Mouse (Mus musculus): ENCODE measurements around the gene Eif2b1. TPM values are rescaled to one million over a fixed set of nuclear protein-coding genes. Genes with fewer than 3 reads are reported as not detected.
"Not testable (repeated sequence)": the region's sequence is repeated elsewhere in the genome, so short reads cannot be mapped to it uniquely, and the experiment has no call there.

Eif2b1 gene
- polyA plus RNA-seq, 1 experiment from 2014 or later = 73.4 TPM

DNA sequence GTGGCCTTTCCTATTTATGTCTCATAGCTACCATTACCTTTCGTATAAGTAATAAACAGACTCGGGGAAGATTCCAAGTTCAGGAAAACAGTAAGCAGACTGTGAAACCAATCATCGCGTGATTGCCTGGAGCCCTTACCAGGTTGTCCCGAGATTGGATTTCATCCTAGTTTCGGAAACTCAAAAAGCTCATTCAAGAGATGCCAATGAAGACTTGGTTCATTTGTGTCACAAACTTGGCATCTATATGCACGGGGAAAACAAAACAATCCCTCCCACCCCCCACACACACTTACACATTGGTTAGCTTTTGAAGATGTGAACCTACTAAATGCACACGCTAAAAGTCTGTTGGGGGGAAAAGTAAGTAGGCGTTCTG is 26.8 kb downstream of the Eif2b1 start:
- Histone ChIP-seq H3K4me1 (ENCODE audit: insufficient read depth, low read length) (peaks cover 3% of the 10 kb centered on the region; the same call in 1 of the 2 replicates), H3K4me3 (ENCODE audit: low read length) (peak overlapping the region; percentile 97), H3K27ac (ENCODE audit: low read length) (peak overlapping the region; percentile 83), H3K9me3 (ENCODE audit: low read length) (no peaks in the 10 kb centered on the region), H3K4me2 (replicated peaks; ENCODE audit: low read depth, low read length) (peak overlapping the region; percentile 60), H3K27me3 (ENCODE audit: insufficient read depth, low read length) (no peaks in the 10 kb centered on the region), H3K9ac (replicated peaks; ENCODE audit: low read length) (peak overlapping the region; percentile 82), H3K36me3 (ENCODE audit: insufficient read depth, low read length) (peaks cover 35% of the 10 kb centered on the region)
- 4% methylated on average over 9 of the region's 9 CpGs for WGBS
- no peak for ATAC-seq (ENCODE audit: low FRiP score, low TSS enrichment)

DNA sequence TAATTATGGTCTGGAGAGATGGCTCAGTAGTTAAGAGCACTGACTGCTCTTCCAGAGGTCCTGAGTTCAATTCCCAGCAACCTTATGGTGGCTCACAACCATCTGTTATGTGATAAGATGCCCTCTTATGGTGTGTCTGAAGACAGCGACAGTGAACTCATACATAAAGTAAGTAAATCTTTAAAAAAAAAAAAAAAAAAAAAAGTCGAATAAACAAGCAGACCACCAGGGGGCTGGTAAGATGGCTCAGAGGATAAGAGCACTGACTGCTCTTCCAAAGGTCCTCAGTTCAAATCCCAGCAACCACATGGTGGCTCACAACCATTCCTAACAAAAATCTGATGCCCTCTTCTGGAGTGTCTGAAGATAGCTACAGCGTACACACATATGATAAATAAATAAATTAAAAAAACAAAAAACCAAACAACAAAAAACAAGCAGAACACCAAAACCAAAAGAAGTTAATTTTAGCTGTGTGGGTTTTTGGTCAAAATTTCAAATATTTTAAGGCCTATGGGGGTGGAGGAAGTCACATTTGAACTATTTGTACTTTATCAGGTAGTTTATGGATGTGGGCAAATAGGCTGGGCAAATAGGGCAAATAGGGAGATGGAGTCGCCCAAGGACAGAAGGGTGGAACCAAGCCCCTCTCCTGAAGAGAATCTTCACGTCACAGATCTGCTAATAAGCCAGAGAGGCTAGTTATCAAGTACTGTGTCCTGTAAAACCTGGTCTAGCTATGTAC is 27.4 kb downstream of the Eif2b1 start:
- H3K27ac ChIP-seq (ENCODE audit: low read length); H3K4me1 ChIP-seq (ENCODE audit: insufficient read depth, low read length); ATAC-seq (ENCODE audit: low FRiP score, low TSS enrichment); H3K9me3 ChIP-seq (ENCODE audit: low read length); H3K27me3 ChIP-seq (ENCODE audit: insufficient read depth, low read length): not testable (repeated sequence)
- Histone ChIP-seq H3K4me3 (ENCODE audit: low read length) (peak overlapping the region; percentile 97), H3K9ac (replicated peaks; ENCODE audit: low read length) (peak overlapping the region; percentile 82), H3K36me3 (ENCODE audit: insufficient read depth, low read length) (peaks cover 34% of the 10 kb centered on the region), H3K4me2 (replicated peaks; ENCODE audit: low read depth, low read length) (peak overlapping the region; percentile 60)
- WGBS = 30% methylated on average over 5 of the region's 5 CpGs

DNA sequence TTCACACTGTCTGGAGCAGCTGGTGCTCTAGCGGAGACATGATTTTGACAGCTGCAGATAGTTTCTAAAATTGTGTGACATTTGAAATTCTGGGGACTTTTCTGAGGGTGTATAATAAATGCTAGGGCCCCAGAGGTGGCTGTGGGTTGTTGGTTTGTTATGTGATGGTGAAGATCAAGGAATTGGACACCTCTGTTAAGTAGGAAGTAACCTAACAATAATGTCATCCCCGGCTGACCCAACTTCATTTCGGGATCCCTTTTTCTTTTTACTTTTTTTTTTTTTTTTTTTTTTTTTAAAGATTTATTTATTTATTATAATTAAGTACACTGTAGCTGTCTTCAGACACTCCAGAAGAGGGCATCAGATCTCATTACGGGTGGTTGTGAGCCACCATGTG is 28.2 kb downstream of the Eif2b1 start:
- not testable (repeated sequence) for ATAC-seq (ENCODE audit: low FRiP score, low TSS enrichment); H3K4me1 ChIP-seq (ENCODE audit: insufficient read depth, low read length); H3K27ac ChIP-seq (ENCODE audit: low read length); H3K9ac ChIP-seq (replicated peaks; ENCODE audit: low read length); H3K4me3 ChIP-seq (ENCODE audit: low read length); H3K27me3 ChIP-seq (ENCODE audit: insufficient read depth, low read length); H3K9me3 ChIP-seq (ENCODE audit: low read length); H3K4me2 ChIP-seq (replicated peaks; ENCODE audit: low read depth, low read length)
- peaks cover 38% of the 10 kb centered on the region for H3K36me3 ChIP-seq (ENCODE audit: insufficient read depth, low read length)
- WGBS = 73% methylated on average over 4 of the region's 4 CpGs

DNA sequence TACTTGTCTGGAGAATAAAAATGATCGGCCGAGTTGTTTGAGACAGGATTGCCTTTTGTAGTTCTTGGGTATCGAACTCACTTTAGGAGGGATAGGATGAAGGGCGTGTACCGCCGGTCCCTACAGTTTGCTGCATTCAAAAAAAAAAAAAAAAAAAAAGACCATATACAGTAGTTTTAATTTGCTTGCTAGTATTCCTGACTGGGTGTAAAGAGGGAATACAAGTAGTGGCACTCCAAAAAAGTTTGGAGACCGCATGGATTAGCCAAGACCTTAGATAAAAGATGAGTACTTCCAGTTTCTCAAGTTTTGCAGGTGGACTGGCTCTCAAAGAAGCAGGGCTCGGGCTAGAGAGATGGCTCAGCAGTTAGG is 37.3 kb downstream of the Eif2b1 start:
- H3K36me3 ChIP-seq (ENCODE audit: insufficient read depth, low read length) = peaks cover 32% of the 10 kb centered on the region
- H3K9ac ChIP-seq (replicated peaks; ENCODE audit: low read length) = peak overlapping the region; percentile 92
- H3K27ac ChIP-seq (ENCODE audit: low read length) = peak overlapping the region; percentile 86
- no peaks in the 10 kb centered on the region for H3K27me3 ChIP-seq (ENCODE audit: insufficient read depth, low read length)
- no peak for ATAC-seq (ENCODE audit: low FRiP score, low TSS enrichment)
- peak overlapping the region; percentile 74 for H3K4me2 ChIP-seq (replicated peaks; ENCODE audit: low read depth, low read length)
- WGBS = 10% methylated on average over 8 of the region's 8 CpGs
- H3K4me1 ChIP-seq (ENCODE audit: insufficient read depth, low read length) = peaks cover 16% of the 10 kb centered on the region
- H3K4me3 ChIP-seq (ENCODE audit: low read length) = peak overlapping the region; percentile 96
- no peaks in the 10 kb centered on the region for H3K9me3 ChIP-seq (ENCODE audit: low read length)

DNA sequence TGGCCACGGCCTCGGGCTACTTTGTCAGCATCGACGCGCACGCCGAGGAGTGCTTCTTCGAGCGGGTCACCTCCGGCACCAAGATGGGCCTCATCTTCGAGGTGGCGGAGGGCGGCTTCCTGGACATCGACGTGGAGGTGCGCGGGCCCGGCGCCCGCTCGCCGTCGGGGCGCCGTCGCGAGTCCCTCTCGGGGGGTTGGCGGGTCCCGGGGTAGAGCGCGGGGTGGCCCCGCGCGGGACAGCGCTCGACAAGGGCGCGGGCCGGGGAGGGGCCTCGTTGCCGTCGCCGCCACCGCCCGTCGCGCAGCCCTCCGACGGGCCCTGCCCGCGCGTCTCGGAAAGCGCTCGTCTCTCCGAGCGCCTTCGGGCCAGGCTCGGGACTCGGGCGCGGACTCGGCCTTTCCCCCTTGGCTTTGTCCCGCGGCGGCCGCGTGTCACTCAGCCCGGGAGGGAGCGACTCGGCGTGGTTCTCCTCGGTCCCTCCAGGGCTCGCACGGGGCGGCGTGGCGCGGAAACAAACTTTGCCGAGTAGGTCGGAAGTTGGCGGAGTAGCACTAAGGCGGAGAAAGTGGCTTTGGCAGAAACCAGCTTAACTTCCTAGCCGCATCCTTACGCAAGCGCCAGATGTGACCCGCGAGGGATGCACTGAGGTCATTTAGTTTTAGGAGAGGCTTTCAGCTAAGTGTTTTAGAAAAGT is 37.9 kb downstream of the Eif2b1 start:
- Histone ChIP-seq H3K4me3 (ENCODE audit: low read length) (peak overlapping the region; percentile 96), H3K9ac (replicated peaks; ENCODE audit: low read length) (peak overlapping the region; percentile 92), H3K9me3 (ENCODE audit: low read length) (no peaks in the 10 kb centered on the region), H3K27me3 (ENCODE audit: insufficient read depth, low read length) (no peaks in the 10 kb centered on the region), H3K4me1 (ENCODE audit: insufficient read depth, low read length) (peaks cover 18% of the 10 kb centered on the region), H3K27ac (ENCODE audit: low read length) (peak overlapping the region; percentile 86), H3K36me3 (ENCODE audit: insufficient read depth, low read length) (peaks cover 26% of the 10 kb centered on the region), H3K4me2 (replicated peaks; ENCODE audit: low read depth, low read length) (peak overlapping the region; percentile 74)
- ATAC-seq (ENCODE audit: low FRiP score, low TSS enrichment) = peak; percentile 76
- WGBS = under 1% methylated on average over 77 of the region's 89 CpGs

DNA sequence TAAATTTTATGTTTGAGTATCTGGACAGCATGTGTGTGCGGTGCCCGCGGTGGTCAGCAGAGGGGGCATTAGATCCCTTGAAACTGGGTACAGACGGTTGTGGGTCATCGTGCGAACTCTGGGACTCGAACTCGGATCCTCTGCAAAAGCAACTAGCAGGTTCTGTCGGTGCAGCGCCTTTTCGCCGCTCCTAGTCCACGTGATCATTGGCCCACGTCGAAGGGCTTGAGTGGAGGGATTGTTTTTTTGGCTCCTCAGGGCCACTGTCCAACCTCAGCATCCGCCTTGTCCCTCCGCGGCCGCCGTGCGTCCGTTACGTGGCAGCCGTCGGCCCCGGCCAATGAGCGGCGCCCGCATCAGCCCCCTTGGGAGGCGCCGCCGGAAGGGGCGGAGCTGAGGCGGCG is 38.5 kb downstream of the Eif2b1 start, which contains the start of gene Tmed2:
TSS of gene Tmed2 (plus strand) at position 313 of the 404 bp plus-strand sequence.
- H3K36me3 ChIP-seq (ENCODE audit: insufficient read depth, low read length) = peaks cover 20% of the 10 kb centered on the region
- H3K9me3 ChIP-seq (ENCODE audit: low read length) = no peaks in the 10 kb centered on the region
- H3K4me1 ChIP-seq (ENCODE audit: insufficient read depth, low read length) = peaks cover 18% of the 10 kb centered on the region
- under 1% methylated on average over 35 of the region's 35 CpGs for WGBS
- peak within 1 kb of the TSS; percentile 86 for H3K27ac ChIP-seq (ENCODE audit: low read length)
- peak within 1 kb of the TSS; percentile 74 for H3K4me2 ChIP-seq (replicated peaks; ENCODE audit: low read depth, low read length)
- ATAC-seq (ENCODE audit: low FRiP score, low TSS enrichment) = peak; percentile 96
- peak within 1 kb of the TSS; percentile 96 for H3K4me3 ChIP-seq (ENCODE audit: low read length)
- no peaks in the 10 kb centered on the region for H3K27me3 ChIP-seq (ENCODE audit: insufficient read depth, low read length)
- peak within 1 kb of the TSS; percentile 92 for H3K9ac ChIP-seq (replicated peaks; ENCODE audit: low read length)

DNA sequence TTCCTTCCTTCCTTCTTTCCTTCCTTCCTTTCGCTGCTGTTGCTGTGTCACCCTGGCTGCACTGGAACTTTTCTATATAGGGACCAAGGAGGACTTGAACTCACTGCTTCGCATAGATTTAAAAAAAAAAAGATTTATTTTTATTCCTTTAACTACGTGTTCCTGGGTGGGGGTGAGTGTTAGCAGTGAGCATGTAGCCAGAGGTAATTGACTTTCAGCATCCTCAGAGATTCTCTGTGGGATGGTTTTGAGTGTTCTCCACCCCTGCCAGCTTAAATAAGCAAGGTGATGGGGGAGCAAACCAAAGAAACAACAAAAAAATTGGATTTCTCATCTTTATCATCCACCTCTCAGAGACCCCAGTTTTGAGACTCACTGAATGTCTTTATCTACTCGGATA is 39.0 kb downstream of the Eif2b1 start:
- peaks cover 18% of the 10 kb centered on the region for H3K4me1 ChIP-seq (ENCODE audit: insufficient read depth, low read length)
- peak overlapping the region; percentile 92; the same call in 1 of the 2 replicates for H3K9ac ChIP-seq (replicated peaks; ENCODE audit: low read length)
- H3K27me3 ChIP-seq (ENCODE audit: insufficient read depth, low read length) = no peaks in the 10 kb centered on the region
- peak overlapping the region; percentile 57 for H3K4me2 ChIP-seq (replicated peaks; ENCODE audit: low read depth, low read length)
- H3K36me3 ChIP-seq (ENCODE audit: insufficient read depth, low read length) = peaks cover 15% of the 10 kb centered on the region
- 73% methylated on average over 4 of the region's 4 CpGs for WGBS
- H3K9me3 ChIP-seq (ENCODE audit: low read length) = no peaks in the 10 kb centered on the region
- peak overlapping the region; percentile 96 for H3K4me3 ChIP-seq (ENCODE audit: low read length)
- ATAC-seq (ENCODE audit: low FRiP score, low TSS enrichment) = no peak
- no peak overlapping the region for H3K27ac ChIP-seq (ENCODE audit: low read length)

DNA sequence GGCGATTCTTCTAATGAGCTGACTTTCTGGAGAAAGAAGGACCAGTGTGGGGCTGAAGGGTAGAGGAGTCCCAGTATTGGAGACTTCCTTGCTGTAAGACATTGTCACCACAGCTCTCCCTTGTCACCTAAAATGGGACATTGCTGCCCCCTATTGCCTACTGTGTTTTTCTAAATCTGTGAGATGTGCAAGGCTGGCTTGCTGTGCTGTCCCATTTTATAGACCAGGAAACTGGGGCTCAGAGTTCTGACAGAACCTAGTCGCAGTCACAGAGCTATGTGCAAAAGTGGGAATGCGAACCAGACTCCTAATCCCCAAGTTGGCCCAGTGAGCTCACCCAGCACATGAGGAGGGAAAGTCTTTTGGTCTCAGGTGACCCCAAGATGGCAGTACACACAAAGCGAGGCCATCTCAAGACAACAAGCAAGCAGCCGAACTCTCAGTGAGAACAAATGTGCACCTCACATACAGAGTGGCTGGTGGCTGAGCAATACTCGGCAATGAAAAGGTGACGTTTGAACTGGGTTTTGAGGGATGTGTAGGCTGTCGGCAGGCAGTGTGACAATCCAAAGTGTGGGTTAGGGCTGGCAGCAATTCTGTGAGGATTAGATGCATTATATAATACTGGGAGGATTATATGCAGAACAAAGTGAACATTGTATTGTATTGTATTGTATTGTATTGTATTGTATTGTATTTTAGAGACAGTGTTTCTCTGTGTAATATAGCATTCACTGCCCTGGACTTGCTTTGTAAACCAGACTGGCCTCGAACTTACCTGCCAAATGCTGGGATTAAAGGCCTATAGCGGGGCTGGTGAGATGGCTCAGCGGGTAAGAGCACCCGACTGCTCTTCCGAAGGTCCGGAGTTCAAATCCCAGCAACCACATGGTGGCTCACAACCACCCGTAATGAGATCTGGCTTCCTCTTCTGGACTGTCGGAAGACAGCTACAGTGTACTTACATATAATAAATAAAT is 39.8 kb downstream of the Eif2b1 start:
- H3K9ac ChIP-seq (replicated peaks; ENCODE audit: low read length) = no peak overlapping the region
- ATAC-seq (ENCODE audit: low FRiP score, low TSS enrichment) = no peak
- H3K4me3 ChIP-seq (ENCODE audit: low read length) = no peak overlapping the region
- peaks cover 18% of the 10 kb centered on the region for H3K4me1 ChIP-seq (ENCODE audit: insufficient read depth, low read length)
- H3K27me3 ChIP-seq (ENCODE audit: insufficient read depth, low read length) = no peaks in the 10 kb centered on the region
- H3K36me3 ChIP-seq (ENCODE audit: insufficient read depth, low read length) = peaks cover 7% of the 10 kb centered on the region
- 76% methylated on average over 14 of the region's 16 CpGs for WGBS
- H3K9me3 ChIP-seq (ENCODE audit: low read length) = no peaks in the 10 kb centered on the region
- H3K27ac ChIP-seq (ENCODE audit: low read length) = no peak overlapping the region
- no peak overlapping the region for H3K4me2 ChIP-seq (replicated peaks; ENCODE audit: low read depth, low read length)

DNA sequence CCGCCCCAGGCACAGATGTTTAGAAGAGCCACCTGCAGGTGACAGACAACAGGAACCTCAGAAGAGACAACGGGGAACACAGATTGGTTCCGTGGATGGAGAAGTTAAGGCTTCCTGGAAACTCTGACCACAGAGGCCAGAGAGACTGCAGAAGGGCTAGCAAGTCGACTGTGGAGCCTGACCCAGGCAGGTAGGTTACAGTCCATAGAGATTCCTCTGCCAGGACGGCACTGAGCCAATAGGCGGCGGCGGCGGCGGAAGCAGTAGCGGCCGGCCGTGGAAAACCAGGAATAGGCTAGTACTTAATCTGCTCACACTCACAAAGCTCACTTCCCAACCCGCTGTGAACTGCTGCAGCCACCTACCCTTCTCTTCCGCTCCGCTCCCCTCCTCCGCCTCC is 42.2 kb downstream of the Eif2b1 start:
- Histone ChIP-seq H3K36me3 (ENCODE audit: insufficient read depth, low read length) (no peaks in the 10 kb centered on the region), H3K27ac (ENCODE audit: low read length) (peak overlapping the region; percentile 59), H3K4me1 (ENCODE audit: insufficient read depth, low read length) (peaks cover 22% of the 10 kb centered on the region), H3K4me2 (replicated peaks; ENCODE audit: low read depth, low read length) (peak overlapping the region; percentile 54), H3K9me3 (ENCODE audit: low read length) (no peaks in the 10 kb centered on the region), H3K27me3 (ENCODE audit: insufficient read depth, low read length) (no peaks in the 10 kb centered on the region), H3K4me3 (ENCODE audit: low read length) (peak overlapping the region; percentile 32), H3K9ac (replicated peaks; ENCODE audit: low read length) (peak overlapping the region; percentile 59)
- WGBS = 3% methylated on average over 17 of the region's 17 CpGs
- ATAC-seq (ENCODE audit: low FRiP score, low TSS enrichment) = peak; percentile 9; the same call in 1 of the 2 replicates

All from kidney, embryonic 16.5 days (tissue).